Mouse (Mus musculus) neural tube, embryonic 11.5 days (tissue): ENCODE measurements at regions not wholly inside any gene's neighbourhood (a gene's known extent, or its start where the extent isn't known, plus 50 kb on each side); places are given as distances from the start of the nearest gene placed in this dataset.
A peak's percentile ranks its signal among the peaks of the same experiment; 100 is the strongest.

Experiments used
- ATAC-seq: fragments of 200-750 bp; cut with Nextera tagmentation; 2 replicates; pipeline ENCODE4 v1.8.0; 2017; ENCODE audit warnings: moderate number of reproducible peaks, mild to moderate bottlenecking, moderate TSS enrichment, moderate library complexity; ENCODE audit not compliant: insufficient read depth, low FRiP score, low TSS enrichment
- DNase-seq: peaks from one replicate; pipeline ENCODE4 v3.0.0-alpha.2; 2015; ENCODE audit warnings: low spot score
- H3K27ac ChIP-seq: fragments of 300-500 bp; sonication (generic); 2 replicates; pipeline ENCODE4 v1.5.1; 2014; ENCODE audit warnings: low read depth, mild to moderate bottlenecking, low read length
- H3K27me3 ChIP-seq: fragments of 300-500 bp; sonication (generic); 2 replicates; pipeline ENCODE4 v1.6.1; 2014; ENCODE audit warnings: mild to moderate bottlenecking, low read length, mixed read lengths; ENCODE audit not compliant: control insufficient read depth, insufficient read depth
- H3K36me3 ChIP-seq: fragments of 300-500 bp; sonication (generic); 2 replicates; pipeline ENCODE4 v1.6.1; 2014; ENCODE audit warnings: mild to moderate bottlenecking, low read length, moderate library complexity, mixed read lengths; ENCODE audit not compliant: control insufficient read depth, insufficient read depth
- H3K4me1 ChIP-seq: fragments of 300-500 bp; sonication (generic); 2 replicates; pipeline ENCODE4 v1.6.1; 2014; ENCODE audit warnings: low read length, mixed read lengths; ENCODE audit not compliant: control insufficient read depth, insufficient read depth
- H3K4me2 ChIP-seq: fragments of 300-500 bp; sonication (generic); 2 replicates; pipeline ENCODE4 v1.6.1; 2014; ENCODE audit warnings: low read depth, mild to moderate bottlenecking, moderate library complexity
- H3K4me3 ChIP-seq: fragments of 300-500 bp; sonication (generic); 2 replicates; pipeline ENCODE4 v1.5.1; 2014; ENCODE audit warnings: low read depth, low read length
- H3K9ac ChIP-seq: fragments of 300-500 bp; sonication (generic); 2 replicates; pipeline ENCODE4 v1.6.1; 2014; ENCODE audit warnings: mild to moderate bottlenecking, low read length
- H3K9me3 ChIP-seq: fragments of 300-500 bp; sonication (generic); 2 replicates; pipeline ENCODE4 v1.6.1; 2016; ENCODE audit warnings: low read length; ENCODE audit not compliant: control insufficient read depth
- WGBS: fragments of 180-500 bp; shearing (Covaris S2); extraction: QIAGEN DNeasy Blood & Tissue Kit; methylation state at CpG from one replicate; pipeline ENCODE4 v1.1.7; 2014; 5-methylcytosine and 5-hydroxymethylcytosine counted together

DNA sequence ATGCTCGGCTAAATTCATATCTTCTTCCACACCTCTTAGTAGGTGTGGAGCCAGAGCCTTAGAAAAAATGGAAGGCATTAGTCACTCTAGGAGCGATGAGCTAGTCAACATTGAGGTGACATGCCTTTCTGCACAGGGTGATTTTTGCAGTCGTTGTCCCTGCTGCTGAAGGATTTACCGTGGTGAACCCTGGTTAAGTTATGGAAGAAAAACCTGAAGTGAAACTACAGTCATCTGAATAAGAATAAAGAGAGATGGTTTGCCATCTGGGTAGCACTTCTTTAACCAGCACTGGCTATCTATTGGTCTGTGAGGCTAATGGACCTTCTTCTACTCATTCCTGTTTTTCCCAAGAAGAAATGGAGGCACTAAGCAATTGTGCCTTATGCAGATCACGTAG is 198.1 kb upstream of the Tle4 start:
- no peak overlapping the region for H3K9ac ChIP-seq
- no peak overlapping the region for H3K4me2 ChIP-seq
- ATAC-seq (no peak), DNase-seq (no peak)
- WGBS = 88% methylated on average over 5 of the region's 5 CpGs
- H3K27ac ChIP-seq = no peak overlapping the region
- H3K36me3 ChIP-seq = no peaks in the 10 kb centered on the region
- no peaks in the 10 kb centered on the region for H3K9me3 ChIP-seq
- no peak overlapping the region for H3K4me3 ChIP-seq
- no peaks in the 10 kb centered on the region for H3K4me1 ChIP-seq
- H3K27me3 ChIP-seq = no peaks in the 10 kb centered on the region

- H3K9ac ChIP-seq = no peak overlapping the region
- H3K4me1 ChIP-seq = no peaks in the 10 kb centered on the region
- DNase-seq (no peak), ATAC-seq (no peak)
- no peak overlapping the region for H3K27ac ChIP-seq
- H3K4me3 ChIP-seq = no peak overlapping the region
- no peaks in the 10 kb centered on the region for H3K9me3 ChIP-seq
- H3K4me2 ChIP-seq = no peak overlapping the region
- 94% methylated on average over 1 of the region's 1 CpGs for WGBS
- no peaks in the 10 kb centered on the region for H3K27me3 ChIP-seq
- H3K36me3 ChIP-seq = no peaks in the 10 kb centered on the region
Measured at GRCm38 (mm10) chr19:14789992-14790391, 192.1 kb upstream of the Tle4 start.

DNA sequence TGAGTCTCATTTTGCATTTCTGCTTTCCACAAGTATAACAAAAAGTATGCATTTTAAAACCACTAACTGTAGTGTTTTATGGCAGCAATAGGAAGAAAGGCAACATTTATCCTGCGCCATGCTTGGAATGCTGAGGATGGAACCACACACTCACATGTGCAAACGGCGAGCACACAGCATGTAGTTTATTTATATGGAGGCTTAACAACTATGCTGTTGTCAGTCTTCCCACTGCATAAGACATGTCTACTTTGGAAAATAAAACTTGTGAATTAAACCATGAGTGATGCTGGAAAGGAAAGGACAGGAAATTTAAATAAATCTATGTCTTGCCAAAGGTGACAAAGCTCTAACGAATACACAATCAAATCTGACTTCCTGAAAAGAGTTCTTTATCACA is 190.8 kb upstream of the Tle4 start:
- no peaks in the 10 kb centered on the region for H3K36me3 ChIP-seq
- H3K9ac ChIP-seq = no peak overlapping the region
- WGBS = 89% methylated on average over 4 of the region's 4 CpGs
- DNase-seq = no peak
- H3K27ac ChIP-seq = no peak overlapping the region
- H3K4me1 ChIP-seq = no peaks in the 10 kb centered on the region
- H3K27me3 ChIP-seq = no peaks in the 10 kb centered on the region
- no peak overlapping the region for H3K4me2 ChIP-seq
- no peak for ATAC-seq
- H3K9me3 ChIP-seq = no peaks in the 10 kb centered on the region
- H3K4me3 ChIP-seq = no peak overlapping the region

- no peak overlapping the region for H3K27ac ChIP-seq
- H3K4me3 ChIP-seq = no peak overlapping the region
- no peaks in the 10 kb centered on the region for H3K27me3 ChIP-seq
- no peak overlapping the region for H3K4me2 ChIP-seq
- H3K4me1 ChIP-seq = no peaks in the 10 kb centered on the region
- H3K9me3 ChIP-seq = no peaks in the 10 kb centered on the region
- ATAC-seq (no peak), DNase-seq (no peak)
- WGBS = 67% methylated on average over 8 of the region's 8 CpGs
- no peak overlapping the region for H3K9ac ChIP-seq
- H3K36me3 ChIP-seq = no peaks in the 10 kb centered on the region
Measured at GRCm38 (mm10) chr19:14786868-14787267, 189.0 kb upstream of the Tle4 start.

DNA sequence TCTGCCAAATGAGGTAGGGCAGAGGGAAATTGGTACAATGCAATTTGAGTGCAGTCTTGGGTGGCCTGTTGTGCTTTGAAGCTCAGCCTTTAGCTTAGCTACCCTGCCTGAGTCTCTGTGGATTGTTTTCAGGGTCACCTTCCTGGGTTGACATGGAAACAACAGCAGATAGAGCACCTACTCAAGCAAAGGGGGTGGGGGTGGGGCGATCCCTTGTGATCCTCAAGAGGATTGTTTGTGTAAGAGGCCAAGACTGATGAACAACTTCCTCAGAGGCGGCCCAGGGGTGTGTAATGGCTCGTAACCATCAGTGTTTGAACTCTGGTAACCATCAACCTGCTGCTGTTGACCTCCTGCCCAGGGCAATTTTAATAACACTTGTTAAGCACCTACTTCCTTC is 187.8 kb upstream of the Tle4 start:
- Histone ChIP-seq H3K9me3 (no peaks in the 10 kb centered on the region), H3K27ac (no peak overlapping the region), H3K9ac (no peak overlapping the region), H3K4me2 (no peak overlapping the region), H3K36me3 (no peaks in the 10 kb centered on the region), H3K4me1 (no peaks in the 10 kb centered on the region), H3K4me3 (no peak overlapping the region), H3K27me3 (no peaks in the 10 kb centered on the region)
- WGBS = 30% methylated on average over 3 of the region's 3 CpGs
- DNase-seq (no peak), ATAC-seq (no peak)

DNA sequence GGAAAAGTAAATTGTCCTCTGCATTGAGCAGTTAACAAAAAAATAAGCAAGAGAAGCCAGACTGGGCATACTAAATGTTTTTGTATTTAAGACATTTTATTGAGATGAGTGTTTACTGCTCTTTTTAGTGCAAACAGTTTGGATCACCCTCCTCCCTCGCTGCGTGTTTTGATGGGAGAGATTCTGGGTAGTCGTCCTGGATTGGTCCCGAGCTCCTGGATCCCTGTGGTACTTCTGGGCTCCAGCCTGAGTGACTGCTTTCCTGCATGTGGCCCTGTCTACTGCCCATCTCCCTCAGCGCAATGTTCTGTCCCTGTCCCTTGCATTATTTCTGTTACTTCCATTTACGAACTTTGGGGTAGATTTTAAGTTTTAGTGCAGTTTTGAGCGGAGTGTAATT is 179.9 kb upstream of the Tle4 start:
- Histone ChIP-seq H3K27me3 (no peaks in the 10 kb centered on the region), H3K4me2 (no peak overlapping the region; the same call in 1 of the 2 replicates), H3K9me3 (0 out of 2 replicates have a peak, but pooled peaks cover 3% of the 10 kb centered on the region), H3K4me3 (no peak overlapping the region), H3K36me3 (no peaks in the 10 kb centered on the region), H3K4me1 (no peaks in the 10 kb centered on the region), H3K27ac (no peak overlapping the region), H3K9ac (no peak overlapping the region)
- 0 out of 2 replicates have a peak, but pooled peaks have one; percentile 50 for ATAC-seq
- WGBS = 28% methylated on average over 7 of the region's 7 CpGs
- no peak for DNase-seq

DNA sequence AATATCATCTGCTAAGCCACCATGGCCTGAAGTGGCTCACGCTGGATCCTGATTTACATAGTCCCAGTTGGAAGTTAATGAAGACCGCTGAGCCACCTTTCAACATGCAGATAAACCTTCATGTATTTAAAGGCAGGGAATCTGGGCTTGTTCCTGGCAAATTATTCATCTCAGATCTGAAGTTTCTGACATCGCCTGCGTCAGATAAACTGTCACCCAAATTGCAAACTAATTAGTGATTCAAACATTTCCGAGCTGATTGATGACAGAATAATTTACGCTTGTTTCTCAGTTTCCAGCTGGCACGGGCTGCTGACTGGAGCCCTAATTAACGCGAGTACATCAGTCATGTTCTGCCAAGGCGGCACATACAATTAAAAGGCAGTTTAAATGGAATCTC is 179.3 kb upstream of the Tle4 start:
- H3K27me3 ChIP-seq = no peaks in the 10 kb centered on the region
- no peak overlapping the region for H3K27ac ChIP-seq
- DNase-seq = peak; percentile 48
- 0 out of 2 replicates have a peak, but pooled peaks cover 3% of the 10 kb centered on the region for H3K9me3 ChIP-seq
- WGBS = 4% methylated on average over 10 of the region's 10 CpGs
- H3K36me3 ChIP-seq = no peaks in the 10 kb centered on the region
- peak overlapping the region; percentile 23; the same call in 1 of the 2 replicates for H3K4me2 ChIP-seq
- no peak overlapping the region for H3K4me3 ChIP-seq
- H3K4me1 ChIP-seq = no peaks in the 10 kb centered on the region
- no peak overlapping the region for H3K9ac ChIP-seq
- ATAC-seq = peak; percentile 79

- Histone ChIP-seq H3K36me3 (no peaks in the 10 kb centered on the region), H3K9me3 (0 out of 2 replicates have a peak, but pooled peaks cover 3% of the 10 kb centered on the region), H3K9ac (no peak overlapping the region), H3K27ac (no peak overlapping the region), H3K27me3 (no peaks in the 10 kb centered on the region), H3K4me3 (no peak overlapping the region), H3K4me2 (no peak overlapping the region), H3K4me1 (no peaks in the 10 kb centered on the region)
- DNase-seq (no peak), ATAC-seq (no peak)
- WGBS = 53% methylated on average over 5 of the region's 5 CpGs
Measured at GRCm38 (mm10) chr19:14776791-14777190, 178.9 kb upstream of the Tle4 start.

DNA sequence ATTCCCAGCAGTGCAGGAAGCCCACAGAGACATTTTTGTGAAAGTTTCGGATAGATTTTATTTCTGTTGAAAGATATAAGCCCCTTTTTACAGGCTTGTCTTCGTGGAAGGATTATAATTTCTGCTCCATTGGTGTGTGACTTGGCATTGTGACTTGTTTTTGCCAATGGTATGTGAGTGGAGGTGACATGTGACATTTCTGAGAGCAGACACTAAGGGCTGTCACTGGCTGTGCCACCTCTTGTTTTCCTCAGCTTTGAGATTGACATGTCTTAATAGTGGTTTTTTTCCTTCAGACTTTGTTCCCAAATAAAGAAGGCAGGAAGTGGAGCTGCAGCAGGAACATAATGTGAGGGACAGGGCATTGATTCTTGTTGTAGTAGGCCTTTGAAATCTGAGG is 174.9 kb upstream of the Tle4 start:
- Histone ChIP-seq H3K9ac (no peak overlapping the region), H3K4me3 (no peak overlapping the region), H3K9me3 (0 out of 2 replicates have a peak, but pooled peaks cover 3% of the 10 kb centered on the region), H3K4me1 (no peaks in the 10 kb centered on the region), H3K27me3 (no peaks in the 10 kb centered on the region), H3K27ac (no peak overlapping the region), H3K4me2 (no peak overlapping the region), H3K36me3 (no peaks in the 10 kb centered on the region)
- WGBS = 84% methylated on average over 2 of the region's 2 CpGs
- no peak for DNase-seq
- no peak for ATAC-seq
